Mouse (Mus musculus) cerebellum, postnatal 10 days (tissue): ENCODE measurements at regions not wholly inside any gene's neighbourhood (a gene's known extent, or its start where the extent isn't known, plus 50 kb on each side); places are given as distances from the start of the nearest gene placed in this dataset.

Experiments
- DNase-seq, 2 experiments: peaks; one replicate each; pipeline ENCODE4 v3.0.0; 2021; ENCODE audit warnings: mixed read lengths in 2 of 2

- DNase-seq = no peak
These were observed 1026.8 kb downstream of the Gm9008 start for GRCm38 (mm10) chr6:75470614-75471357.

- DNase-seq = no peak
These were observed 1027.5 kb downstream of the Gm9008 start for GRCm38 (mm10) chr6:75470051-75470450.

DNA sequence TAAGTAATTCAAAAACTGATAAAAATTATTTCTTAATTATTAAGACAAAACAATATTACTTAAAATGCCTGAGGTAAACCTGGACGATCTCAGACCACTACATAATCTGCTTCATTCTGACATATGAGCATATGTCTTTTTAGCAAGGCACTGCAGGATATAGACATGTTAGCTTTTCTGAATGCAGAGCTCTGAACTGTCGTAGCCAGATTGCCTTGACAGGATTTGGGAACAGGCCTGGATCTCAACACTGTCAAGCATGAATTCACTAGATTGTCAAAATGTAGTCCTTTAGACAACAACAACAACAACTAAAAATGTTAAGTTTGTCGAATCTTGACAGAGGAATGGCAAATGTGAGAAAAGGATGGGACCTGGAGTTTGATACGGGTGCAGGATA lies 1045.0 kb downstream of the Gm9008 start:
- peak in 1 of 2 experiments; percentile 1 for DNase-seq
